ENCODE assay signal across 9 mouse cellular contexts in the genomic region with DNA sequence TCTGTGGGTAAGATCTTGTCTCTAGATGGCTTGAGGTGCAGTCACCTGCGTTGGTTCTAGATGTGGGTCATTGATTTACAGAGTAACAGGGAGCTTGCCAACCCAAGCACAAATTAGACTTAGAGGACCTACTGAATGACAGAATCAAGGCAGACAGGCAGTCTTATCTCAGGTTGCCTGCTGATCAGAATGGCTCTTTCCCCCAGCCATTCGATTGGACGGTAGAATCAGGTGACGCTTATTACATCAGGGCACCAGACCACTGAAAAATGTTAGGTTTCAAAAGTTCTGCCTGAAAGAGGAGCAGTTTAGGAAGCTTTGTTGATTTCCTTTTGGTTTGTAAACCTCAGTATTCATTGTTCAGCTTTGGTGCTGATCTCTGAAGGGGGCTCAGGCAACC. TPM values are rescaled to one million over a fixed set of nuclear protein-coding genes. Genes with fewer than 3 reads are reported as not detected.
DNase-seq lines count a peak whose midpoint lies in the region; ATAC-seq and TF ChIP-seq lines count a peak whose summit lies in the region.
"Had no signal": no experiment of that assay in that cellular context is flagged by ENCODE, and none has a peak within 500 bp of the region (broad histone marks: within the 10 kb centered on the region; RNA-seq: fewer than 3 reads in every experiment).

No protein-coding gene starts in this region.

- DNase-seq in heart, postnatal 36 days, result no peak
- no peak for DNase-seq in right cerebral cortex, adult 2 months (ENCODE audit: low spot score in 2 of 2)

- peaks cover 6 to 37% of the 10 kb centered on the region in 2 experiments for H3K4me1 ChIP-seq in heart, embryonic 14.5 days (ENCODE audit: control insufficient read depth in 2 of 2, insufficient read depth in 2 of 2, low read length in 2 of 2)
- peaks cover 31% of the 10 kb centered on the region for H3K4me1 ChIP-seq in embryonic fibroblast, embryonic 13.5 days (ENCODE audit: control insufficient read depth, insufficient read depth, low read length)
- H3K4me1 ChIP-seq in kidney, embryonic 16.5 days (ENCODE audit: insufficient read depth, low read length), result peaks cover 36% of the 10 kb centered on the region
- H3K4me1 ChIP-seq in midbrain, embryonic 13.5 days (replicated peaks), result peaks cover 63% of the 10 kb centered on the region

- TF ChIP-seq POLR2A in embryonic fibroblast, embryonic 13.5 days (IDR thresholded peaks at IDR 0.05; ENCODE audit: low read depth, low read length), result no peak

- intact Hi-C loops in heart, postnatal 36 days (cut with DNase I), result no loop called here

- no peak for TF ChIP-seq CTCF in embryonic fibroblast, embryonic 13.5 days (IDR thresholded peaks at IDR 0.05; ENCODE audit: borderline replicate concordance, insufficient read depth, low read length)

- peak overlapping the region; percentile 89 for H3K9ac ChIP-seq in heart, embryonic 14.5 days (ENCODE audit: low read length)
- H3K9ac ChIP-seq in kidney, embryonic 16.5 days (replicated peaks; ENCODE audit: low read length), result peak overlapping the region; percentile 92
- peak overlapping the region; percentile 98 for H3K9ac ChIP-seq in midbrain, embryonic 13.5 days (replicated peaks)

- no peak overlapping the region for H3K27ac ChIP-seq in heart, embryonic 14.5 days (replicated peaks in 1 of 2; ENCODE audit: control insufficient read depth in 1 of 2, insufficient read depth in 1 of 2, low read depth in 2 of 2, low read length in 2 of 2)
- H3K27ac ChIP-seq in embryonic fibroblast, embryonic 13.5 days (ENCODE audit: insufficient read depth, low read length), result peak overlapping the region; percentile 93; the same call in 1 of the 2 replicates
- H3K27ac ChIP-seq in kidney, embryonic 16.5 days (ENCODE audit: low read length), result no peak overlapping the region
- H3K27ac ChIP-seq in midbrain, embryonic 13.5 days, result no peak overlapping the region

- H3K36me3 ChIP-seq in heart, embryonic 14.5 days (ENCODE audit: control insufficient read depth, insufficient read depth, low read length), result no peaks in the 10 kb centered on the region
- H3K36me3 ChIP-seq in kidney, embryonic 16.5 days (ENCODE audit: insufficient read depth, low read length), result no peaks in the 10 kb centered on the region
- H3K36me3 ChIP-seq in midbrain, embryonic 13.5 days, result no peaks in the 10 kb centered on the region

- no peaks in the 10 kb centered on the region for H3K9me3 ChIP-seq in heart, embryonic 14.5 days (ENCODE audit: control insufficient read depth, low read length)
- no peaks in the 10 kb centered on the region for H3K9me3 ChIP-seq in kidney, embryonic 16.5 days (ENCODE audit: low read length)
- no peaks in the 10 kb centered on the region for H3K9me3 ChIP-seq in midbrain, embryonic 13.5 days

- H3K4me3 ChIP-seq in heart, embryonic 14.5 days (ENCODE audit: control insufficient read depth in 1 of 2, insufficient read depth in 1 of 2, low read depth in 1 of 2, low read length in 2 of 2), result peak overlapping the region in 1 of 2 experiments; percentile 87; a peak in 3 of 4 replicates
- peak overlapping the region; percentile 97 for H3K4me3 ChIP-seq in embryonic fibroblast, embryonic 13.5 days (ENCODE audit: insufficient read depth, low read length)
- H3K4me3 ChIP-seq in kidney, embryonic 16.5 days (ENCODE audit: low read length), result peak overlapping the region; percentile 98
- H3K4me3 ChIP-seq in midbrain, embryonic 13.5 days (replicated peaks), result peak overlapping the region; percentile 100

- no peaks in the 10 kb centered on the region for H3K27me3 ChIP-seq in heart, embryonic 14.5 days (ENCODE audit: control insufficient read depth, insufficient read depth, low read length)
- H3K27me3 ChIP-seq in kidney, embryonic 16.5 days (ENCODE audit: insufficient read depth, low read length), result no peaks in the 10 kb centered on the region
- no peaks in the 10 kb centered on the region for H3K27me3 ChIP-seq in midbrain, embryonic 13.5 days
- H3K27me3 ChIP-seq: Patski had no signal

- WGBS in heart, embryonic 14.5 days, result 53% methylated on average over 4 of the region's 4 CpGs
- 66% methylated on average over 4 of the region's 4 CpGs for WGBS in kidney, embryonic 16.5 days
- WGBS in midbrain, embryonic 13.5 days, result 80% methylated on average over 4 of the region's 4 CpGs

- H3K4me2 ChIP-seq in heart, embryonic 14.5 days (ENCODE audit: low read length), result peak overlapping the region; percentile 71
- H3K4me2 ChIP-seq in kidney, embryonic 16.5 days (replicated peaks; ENCODE audit: low read depth, low read length), result peak overlapping the region; percentile 89
- H3K4me2 ChIP-seq in midbrain, embryonic 13.5 days (replicated peaks), result peak overlapping the region; percentile 95

- ATAC-seq in heart, embryonic 14.5 days (ENCODE audit: insufficient number of reproducible peaks, insufficient read depth, low FRiP score, low read depth), result no peak
- no peak for ATAC-seq in kidney, embryonic 16.5 days (ENCODE audit: low FRiP score, low TSS enrichment)
- no peak for ATAC-seq in midbrain, embryonic 13.5 days
- no peak for ATAC-seq in inflammation-experienced regulatory T-cells, adult 6 months
- ATAC-seq in cerebellum, adult (ENCODE audit: insufficient number of reproducible peaks, low FRiP score, low TSS enrichment), result no peak
- ATAC-seq: Patski had no signal

RNA-seq across cellular contexts. Expression of a gene that starts 1.9 kb away (rescaled TPM):
- 23.1 TPM in 2 replicates for polyA plus RNA-seq in heart, embryonic 14.5 days (2014; fragmentation: Nextera tagmentation; extraction: Ambion mirVana)
- total RNA-seq in heart, postnatal 36 days (2021), result 10 to 100 TPM; 17.8 to 20.0 TPM
- polyA plus RNA-seq in embryonic fibroblast, embryonic 13.5 days (2011; ENCODE audit: insufficient read length, low read depth, missing spikeins), result 29.5 and 33.4 TPM in 2 replicates
- polyA plus RNA-seq in kidney, embryonic 16.5 days (2015; fragmentation: Nextera tagmentation; extraction: Ambion mirVana), result 37.5 and 41.8 TPM in 2 replicates
- polyA plus RNA-seq in midbrain, embryonic 13.5 days (2015; fragmentation: Nextera tagmentation; extraction: Ambion mirVana), result 46.0 and 50.8 TPM in 2 replicates
- 10 to 100 TPM; 26.4 to 38.4 (median 36.7) TPM for polyA plus RNA-seq in inflammation-experienced regulatory T-cells, adult 6 months (2017; shearing (Covaris generic))

RNA-seq across cellular contexts. Expression of a gene that starts 18.1 kb away (rescaled TPM):
- 2.0 and 2.3 TPM in 2 replicates for polyA plus RNA-seq in heart, embryonic 14.5 days (2014; fragmentation: Nextera tagmentation; extraction: Ambion mirVana)
- 1 to 10 TPM; 3.4 to 3.8 TPM for total RNA-seq in heart, postnatal 36 days (2021)
- polyA plus RNA-seq in embryonic fibroblast, embryonic 13.5 days (2011; ENCODE audit: insufficient read length, low read depth, missing spikeins), result 15.2 and 31.9 TPM in 2 replicates
- 14.6 and 15.9 TPM in 2 replicates for polyA plus RNA-seq in kidney, embryonic 16.5 days (2015; fragmentation: Nextera tagmentation; extraction: Ambion mirVana)
- 8.3 and 9.3 TPM in 2 replicates for polyA plus RNA-seq in midbrain, embryonic 13.5 days (2015; fragmentation: Nextera tagmentation; extraction: Ambion mirVana)
- polyA plus RNA-seq in inflammation-experienced regulatory T-cells, adult 6 months (2017; shearing (Covaris generic)), result 10 to 100 TPM; 21.7 to 47.4 (median 28.6) TPM
